Mouse (Mus musculus): ENCODE measurements around the gene Kat8.

DNA sequence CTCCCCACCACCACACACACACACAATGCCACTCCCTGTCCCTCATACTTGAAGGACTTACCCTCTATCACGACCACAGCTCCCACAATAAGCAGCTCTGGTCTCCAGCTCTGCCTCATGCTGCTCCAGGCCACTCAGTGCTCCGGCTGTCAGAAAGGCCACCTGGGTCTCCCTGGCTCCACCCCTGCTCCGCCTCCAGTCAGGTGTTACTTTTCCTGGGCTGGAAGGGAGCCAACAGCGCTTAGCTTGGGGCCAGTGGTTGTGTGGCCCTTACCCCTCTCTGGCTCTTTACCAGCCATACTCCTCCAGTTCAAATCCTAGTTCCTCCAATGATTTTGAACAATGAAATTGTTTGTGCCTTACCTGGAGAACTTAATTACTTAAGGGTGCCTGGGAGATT, 21.5 kb upstream of the Kat8 start, which contains the start of gene Prss53:
- TF ChIP-seq POLR2A (IDR thresholded peaks at IDR 0.05; ENCODE audit: low read depth, low read length) (no peak), CTCF (IDR thresholded peaks at IDR 0.05; ENCODE audit: extremely low read depth, insufficient read length, insufficient replicate concordance, low read depth, low read length) (no peak)
